Mouse (Mus musculus) heart, postnatal 25 days (tissue): ENCODE data around the gene Pdcd1. TPM values are rescaled to one million over a fixed set of nuclear protein-coding genes. Genes with fewer than 3 reads are reported as not detected.
"Not testable (repeated sequence)": the region's sequence is repeated elsewhere in the genome, so short reads cannot be mapped to it uniquely, and the experiment has no call there.

ENCODE experiments used
- DNase-seq: peaks from one replicate; pipeline ENCODE4 v3.0.0; 2022; ENCODE audit warnings: low spot score
- intact Hi-C: fragments of 180-260 bp; cut with DNase I; formaldehyde crosslinking; loops from one replicate; pipeline ENCODE4 v1.15.1; 2025
- total RNA-seq, 2 experiments: library from RNA; stranded (reverse); gene quantifications; 2 replicates each; pipeline ENCODE4 v1.2.3; 2021

Pdcd1 gene
- total RNA-seq, 2 experiments from 2014 or later = not detected

- intact Hi-C loops = loop anchor here (1.0 kb wide), 1 partner anchor 44 kb away; no protein-coding TSS in a partner anchor
- DNase-seq = peak; percentile 87
These were observed 17.2 kb downstream of the Pdcd1 start for GRCm38 (mm10) chr1:94034984-94035743.

GRCm38 (mm10) chr1:94033075-94033602 is 19.2 kb downstream of the Pdcd1 start:
- intact Hi-C loops = no loop called here
- no peak for DNase-seq

- intact Hi-C loops = no loop called here
- DNase-seq = no peak
These were observed 23.6 kb downstream of the Pdcd1 start for GRCm38 (mm10) chr1:94028741-94029140.

- no peak for DNase-seq
- intact Hi-C loops = no loop called here
These were observed 24.7 kb downstream of the Pdcd1 start for GRCm38 (mm10) chr1:94027506-94028108.

- intact Hi-C loops = no loop called here
- DNase-seq = no peak
These were observed 32.2 kb downstream of the Pdcd1 start, which contains the start of gene Neu4 for GRCm38 (mm10) chr1:94020151-94020550. TSS of gene Neu4 (plus strand) at chr1:94020451.

- intact Hi-C loops = no loop called here
- no peak for DNase-seq
These were observed 40.7 kb downstream of the Pdcd1 start for GRCm38 (mm10) chr1:94011643-94012042.

GRCm38 (mm10) chr1:94008826-94009225 is 43.5 kb downstream of the Pdcd1 start:
- intact Hi-C loops, DNase-seq: not testable (repeated sequence)

- DNase-seq, intact Hi-C loops: not testable (repeated sequence)
These were observed 46.3 kb downstream of the Pdcd1 start for GRCm38 (mm10) chr1:94005954-94006506.

GRCm38 (mm10) chr1:94001023-94001422 is 51.3 kb downstream of the Pdcd1 start:
- intact Hi-C loops = no loop called here
- no peak for DNase-seq

- DNase-seq, intact Hi-C loops: not testable (repeated sequence)
These were observed 60.9 kb downstream of the Pdcd1 start for GRCm38 (mm10) chr1:93991491-93991890.

- intact Hi-C loops, DNase-seq: not testable (repeated sequence)
These were observed 61.3 kb downstream of the Pdcd1 start for GRCm38 (mm10) chr1:93991068-93991467.

- intact Hi-C loops, DNase-seq: not testable (repeated sequence)
These were observed 62.1 kb downstream of the Pdcd1 start, which contains the start of gene Gal3st2c for GRCm38 (mm10) chr1:93990209-93990608. TSS of gene Gal3st2c (plus strand) at chr1:93990509.

- intact Hi-C loops = loop anchor here (10.0 kb wide), 1 partner anchor 86 kb away; no protein-coding TSS in a partner anchor
These were observed 63.6 kb downstream of the Pdcd1 start for GRCm38 (mm10) chr1:93988786-93989185.

More at GRCm38 (mm10) chr1:93988786-93989185, 63.6 kb downstream of the Pdcd1 start:
- DNase-seq = no peak

Other genes starting within 250 kb of the Pdcd1 start
- 10 to 100 TPM; 10.7 to 12.6 TPM for gene Ing5, start 248.6 kb downstream of the Pdcd1 start, total RNA-seq
- gene D2hgdh, start 227.6 kb downstream of the Pdcd1 start, total RNA-seq = 10 to 100 TPM; 29.7 to 34.8 TPM
- gene Gal3st2, start 191.2 kb downstream of the Pdcd1 start, total RNA-seq = under 1 TPM; 0.70 to 0.84 TPM
- gene Gal3st2b, start 134.2 kb downstream of the Pdcd1 start, total RNA-seq = under 1 TPM; 0.39 to 0.59 TPM
- 1 to 10 TPM; 1.0 to 1.1 TPM for gene Gal3st2c, start 62.0 kb downstream of the Pdcd1 start, total RNA-seq
- not detected for gene Neu4, start 32.1 kb downstream of the Pdcd1 start, total RNA-seq